Mouse (Mus musculus): ENCODE results near the gene Lipc. TPM values are rescaled to one million over a fixed set of nuclear protein-coding genes. Genes with fewer than 3 reads are reported as not detected.

Lipc gene
- polyA plus RNA-seq, 1 experiment from 2014 or later = 1.9 TPM

GRCm38 (mm10) chr9:70942686-70943333, 9.2 kb downstream of the Lipc start:
- H3K9me3 ChIP-seq = no peaks in the 10 kb centered on the region
- no peak overlapping the region for H3K4me3 ChIP-seq
- no peaks in the 10 kb centered on the region for H3K27me3 ChIP-seq (ENCODE audit: insufficient read depth, poor library complexity, severe bottlenecking)
- no peaks in the 10 kb centered on the region for H3K36me3 ChIP-seq
- peaks cover 17% of the 10 kb centered on the region for H3K4me1 ChIP-seq
- no peak overlapping the region for H3K27ac ChIP-seq
- no peak for DNase-seq (ENCODE audit: low spot score)
- WGBS = 60% methylated on average over 9 of the region's 9 CpGs

GRCm38 (mm10) chr9:70939752-70940501, 12.1 kb downstream of the Lipc start:
- DNase-seq (ENCODE audit: low spot score) = no peak
- H3K4me1 ChIP-seq = peaks cover 20% of the 10 kb centered on the region
- H3K9me3 ChIP-seq = no peaks in the 10 kb centered on the region
- no peaks in the 10 kb centered on the region for H3K36me3 ChIP-seq
- no peak overlapping the region for H3K4me3 ChIP-seq
- no peaks in the 10 kb centered on the region for H3K27me3 ChIP-seq (ENCODE audit: insufficient read depth, poor library complexity, severe bottlenecking)
- no peak overlapping the region for H3K27ac ChIP-seq
- WGBS = 68% methylated on average over 8 of the region's 8 CpGs

- Histone ChIP-seq H3K27ac (no peak overlapping the region), H3K27me3 (ENCODE audit: insufficient read depth, poor library complexity, severe bottlenecking) (no peaks in the 10 kb centered on the region), H3K36me3 (no peaks in the 10 kb centered on the region), H3K9me3 (no peaks in the 10 kb centered on the region), H3K4me1 (peaks cover 20% of the 10 kb centered on the region), H3K4me3 (no peak overlapping the region)
- 50% methylated on average over 2 of the region's 2 CpGs for WGBS
- DNase-seq (ENCODE audit: low spot score) = no peak
Measured at GRCm38 (mm10) chr9:70938850-70939249, 13.2 kb downstream of the Lipc start.

GRCm38 (mm10) chr9:70938134-70938533, 13.9 kb downstream of the Lipc start:
- no peak overlapping the region for H3K27ac ChIP-seq
- no peaks in the 10 kb centered on the region for H3K9me3 ChIP-seq
- WGBS = 85% methylated on average over 6 of the region's 6 CpGs
- peaks cover 20% of the 10 kb centered on the region for H3K4me1 ChIP-seq
- DNase-seq (ENCODE audit: low spot score) = no peak
- no peak overlapping the region for H3K4me3 ChIP-seq
- no peaks in the 10 kb centered on the region for H3K36me3 ChIP-seq
- H3K27me3 ChIP-seq (ENCODE audit: insufficient read depth, poor library complexity, severe bottlenecking) = no peaks in the 10 kb centered on the region

GRCm38 (mm10) chr9:70934587-70935295, 17.3 kb downstream of the Lipc start:
- Histone ChIP-seq H3K27me3 (ENCODE audit: insufficient read depth, poor library complexity, severe bottlenecking) (no peaks in the 10 kb centered on the region), H3K4me3 (no peak overlapping the region), H3K36me3 (no peaks in the 10 kb centered on the region), H3K9me3 (no peaks in the 10 kb centered on the region), H3K27ac (no peak overlapping the region), H3K4me1 (peaks cover 11% of the 10 kb centered on the region)
- WGBS = 80% methylated on average over 8 of the region's 8 CpGs
- no peak for DNase-seq (ENCODE audit: low spot score)

- no peaks in the 10 kb centered on the region for H3K27me3 ChIP-seq (ENCODE audit: insufficient read depth, poor library complexity, severe bottlenecking)
- H3K9me3 ChIP-seq = no peaks in the 10 kb centered on the region
- peaks cover 19% of the 10 kb centered on the region for H3K4me1 ChIP-seq
- no peak overlapping the region for H3K4me3 ChIP-seq
- WGBS = 51% methylated on average over 5 of the region's 5 CpGs
- peak overlapping the region; percentile 22; the same call in 1 of the 2 replicates for H3K27ac ChIP-seq
- DNase-seq (ENCODE audit: low spot score) = no peak
- no peaks in the 10 kb centered on the region for H3K36me3 ChIP-seq
Measured at GRCm38 (mm10) chr9:70930641-70931020, 21.4 kb downstream of the Lipc start.

- Histone ChIP-seq H3K36me3 (no peaks in the 10 kb centered on the region), H3K27me3 (ENCODE audit: insufficient read depth, poor library complexity, severe bottlenecking) (no peaks in the 10 kb centered on the region), H3K9me3 (no peaks in the 10 kb centered on the region), H3K27ac (peak overlapping the region; percentile 22; the same call in 1 of the 2 replicates), H3K4me1 (peaks cover 19% of the 10 kb centered on the region), H3K4me3 (no peak overlapping the region)
- 61% methylated on average over 15 of the region's 15 CpGs for WGBS
- no peak for DNase-seq (ENCODE audit: low spot score)
Measured at GRCm38 (mm10) chr9:70929840-70930640, 22.0 kb downstream of the Lipc start.

GRCm38 (mm10) chr9:70928472-70928871, 23.6 kb downstream of the Lipc start:
- no peaks in the 10 kb centered on the region for H3K9me3 ChIP-seq
- H3K4me1 ChIP-seq = peaks cover 19% of the 10 kb centered on the region
- WGBS = 82% methylated on average over 1 of the region's 1 CpGs
- peak overlapping the region; percentile 83; the same call in 1 of the 2 replicates for H3K27ac ChIP-seq
- H3K4me3 ChIP-seq = no peak overlapping the region
- DNase-seq (ENCODE audit: low spot score) = no peak
- no peaks in the 10 kb centered on the region for H3K36me3 ChIP-seq
- no peaks in the 10 kb centered on the region for H3K27me3 ChIP-seq (ENCODE audit: insufficient read depth, poor library complexity, severe bottlenecking)

GRCm38 (mm10) chr9:70927701-70928100, 24.3 kb downstream of the Lipc start:
- Histone ChIP-seq H3K27me3 (ENCODE audit: insufficient read depth, poor library complexity, severe bottlenecking) (no peaks in the 10 kb centered on the region), H3K4me3 (no peak overlapping the region), H3K4me1 (peaks cover 24% of the 10 kb centered on the region), H3K36me3 (no peaks in the 10 kb centered on the region), H3K27ac (peak overlapping the region; percentile 83; the same call in 1 of the 2 replicates), H3K9me3 (no peaks in the 10 kb centered on the region)
- DNase-seq (ENCODE audit: low spot score) = no peak

GRCm38 (mm10) chr9:70926820-70927588, 25.0 kb downstream of the Lipc start:
- DNase-seq (ENCODE audit: low spot score) = peak; percentile 94
- H3K4me3 ChIP-seq = no peak overlapping the region
- H3K36me3 ChIP-seq = no peaks in the 10 kb centered on the region
- H3K4me1 ChIP-seq = peaks cover 31% of the 10 kb centered on the region
- 43% methylated on average over 6 of the region's 6 CpGs for WGBS
- no peaks in the 10 kb centered on the region for H3K27me3 ChIP-seq (ENCODE audit: insufficient read depth, poor library complexity, severe bottlenecking)
- H3K27ac ChIP-seq = peak overlapping the region; percentile 83; the same call in 1 of the 2 replicates
- H3K9me3 ChIP-seq = no peaks in the 10 kb centered on the region

- no peaks in the 10 kb centered on the region for H3K36me3 ChIP-seq
- no peaks in the 10 kb centered on the region for H3K9me3 ChIP-seq
- H3K27ac ChIP-seq = peak overlapping the region; percentile 83
- peaks cover 34% of the 10 kb centered on the region for H3K4me1 ChIP-seq
- no peak overlapping the region for H3K4me3 ChIP-seq
- no peak for DNase-seq (ENCODE audit: low spot score)
- 90% methylated on average over 6 of the region's 6 CpGs for WGBS
- H3K27me3 ChIP-seq (ENCODE audit: insufficient read depth, poor library complexity, severe bottlenecking) = no peaks in the 10 kb centered on the region
Measured at GRCm38 (mm10) chr9:70925225-70925624, 26.8 kb downstream of the Lipc start.

- no peaks in the 10 kb centered on the region for H3K36me3 ChIP-seq
- peak overlapping the region; percentile 83; the same call in 1 of the 2 replicates for H3K27ac ChIP-seq
- H3K4me3 ChIP-seq = no peak overlapping the region
- peaks cover 33% of the 10 kb centered on the region for H3K4me1 ChIP-seq
- 85% methylated on average over 3 of the region's 3 CpGs for WGBS
- no peak for DNase-seq (ENCODE audit: low spot score)
- H3K27me3 ChIP-seq (ENCODE audit: insufficient read depth, poor library complexity, severe bottlenecking) = no peaks in the 10 kb centered on the region
- no peaks in the 10 kb centered on the region for H3K9me3 ChIP-seq
Measured at GRCm38 (mm10) chr9:70924763-70925162, 27.3 kb downstream of the Lipc start.

All from heart, embryonic 10.5 days (tissue).